Mouse (Mus musculus) erythroblast, embryonic 14.5 days (primary cell): ENCODE measurements at regions not wholly inside any gene's neighbourhood (a gene's known extent, or its start where the extent isn't known, plus 50 kb on each side); places are given as distances from the start of the nearest gene placed in this dataset.

Experiments used
- GATA1 ChIP-seq: IDR thresholded peaks from 2 replicates; pipeline ENCODE4 v1.6.1; 2012; ENCODE audit warnings: low read length, inconsistent platforms, mixed read lengths
- TAL1 ChIP-seq: IDR thresholded peaks from 3 replicates; pipeline ENCODE4 v1.6.1; 2012; ENCODE audit warnings: low read length, inconsistent platforms, mixed read lengths

- TF ChIP-seq GATA1 (no peak), TAL1 (no peak)
These were observed 73.8 kb downstream of the Hoxc4 start for GRCm38 (mm10) chr15:103092496-103092895.
